Mouse (Mus musculus): ENCODE results near the gene Gm43951. TPM values are rescaled to one million over a fixed set of nuclear protein-coding genes. Genes with fewer than 3 reads are reported as not detected.

Gene Gm43951
- polyA plus RNA-seq, 1 experiment from 2014 or later, result 0.36 TPM

- Histone ChIP-seq H3K27ac (ENCODE audit: low read depth, low read length) (no peak overlapping the region), H3K4me2 (ENCODE audit: low read depth, low read length) (no peak overlapping the region), H3K27me3 (ENCODE audit: control insufficient read depth, insufficient read depth, low read length) (no peaks in the 10 kb centered on the region), H3K9me3 (ENCODE audit: control insufficient read depth, low read length) (no peaks in the 10 kb centered on the region), H3K4me3 (ENCODE audit: low read depth, low read length) (no peak overlapping the region), H3K36me3 (ENCODE audit: control insufficient read depth, insufficient read depth, low read length) (no peaks in the 10 kb centered on the region), H3K4me1 (ENCODE audit: control insufficient read depth, insufficient read depth, low read length) (peaks cover 4% of the 10 kb centered on the region; the same call in 1 of the 2 replicates), H3K9ac (replicated peaks; ENCODE audit: low read depth, low read length) (no peak overlapping the region)
- ATAC-seq (ENCODE audit: low read depth), result no peak
- WGBS, result 92% methylated on average over 6 of the region's 6 CpGs
Measured at GRCm38 (mm10) chr11:72226901-72227300, 20.3 kb upstream of the Gm43951 start.

GRCm38 (mm10) chr11:72226020-72226791 is 19.6 kb upstream of the Gm43951 start:
- Histone ChIP-seq H3K9me3 (ENCODE audit: control insufficient read depth, low read length) (no peaks in the 10 kb centered on the region), H3K4me1 (ENCODE audit: control insufficient read depth, insufficient read depth, low read length) (peaks cover 4% of the 10 kb centered on the region; the same call in 1 of the 2 replicates), H3K4me3 (ENCODE audit: low read depth, low read length) (no peak overlapping the region), H3K36me3 (ENCODE audit: control insufficient read depth, insufficient read depth, low read length) (no peaks in the 10 kb centered on the region), H3K4me2 (ENCODE audit: low read depth, low read length) (no peak overlapping the region), H3K27me3 (ENCODE audit: control insufficient read depth, insufficient read depth, low read length) (no peaks in the 10 kb centered on the region), H3K27ac (ENCODE audit: low read depth, low read length) (no peak overlapping the region), H3K9ac (replicated peaks; ENCODE audit: low read depth, low read length) (no peak overlapping the region)
- 29% methylated on average over 10 of the region's 10 CpGs for WGBS
- peak; percentile 11; the same call in 1 of the 2 replicates for ATAC-seq (ENCODE audit: low read depth)

GRCm38 (mm10) chr11:72224865-72225264 is 18.2 kb upstream of the Gm43951 start:
- WGBS, result 17% methylated on average over 5 of the region's 5 CpGs
- no peak overlapping the region for H3K4me3 ChIP-seq (ENCODE audit: low read depth, low read length)
- no peak overlapping the region for H3K4me2 ChIP-seq (ENCODE audit: low read depth, low read length)
- H3K27me3 ChIP-seq (ENCODE audit: control insufficient read depth, insufficient read depth, low read length), result no peaks in the 10 kb centered on the region
- peaks cover 4% of the 10 kb centered on the region; the same call in 1 of the 2 replicates for H3K4me1 ChIP-seq (ENCODE audit: control insufficient read depth, insufficient read depth, low read length)
- H3K36me3 ChIP-seq (ENCODE audit: control insufficient read depth, insufficient read depth, low read length), result no peaks in the 10 kb centered on the region
- H3K27ac ChIP-seq (ENCODE audit: low read depth, low read length), result no peak overlapping the region
- H3K9me3 ChIP-seq (ENCODE audit: control insufficient read depth, low read length), result no peaks in the 10 kb centered on the region
- ATAC-seq (ENCODE audit: low read depth), result peak; percentile 31; the same call in 1 of the 2 replicates
- H3K9ac ChIP-seq (replicated peaks; ENCODE audit: low read depth, low read length), result no peak overlapping the region

- H3K9me3 ChIP-seq (ENCODE audit: control insufficient read depth, low read length), result no peaks in the 10 kb centered on the region
- no peak for ATAC-seq (ENCODE audit: low read depth)
Measured at GRCm38 (mm10) chr11:72223414-72223813, 16.8 kb upstream of the Gm43951 start.

GRCm38 (mm10) chr11:72221278-72221677 is 14.6 kb upstream of the Gm43951 start:
- H3K27ac ChIP-seq (ENCODE audit: low read depth, low read length), result no peak overlapping the region
- H3K27me3 ChIP-seq (ENCODE audit: control insufficient read depth, insufficient read depth, low read length), result no peaks in the 10 kb centered on the region
- no peak for ATAC-seq (ENCODE audit: low read depth)
- no peaks in the 10 kb centered on the region for H3K9me3 ChIP-seq (ENCODE audit: control insufficient read depth, low read length)
- WGBS, result 17% methylated on average over 6 of the region's 6 CpGs
- H3K4me3 ChIP-seq (ENCODE audit: low read depth, low read length), result no peak overlapping the region
- no peaks in the 10 kb centered on the region for H3K36me3 ChIP-seq (ENCODE audit: control insufficient read depth, insufficient read depth, low read length)
- peaks cover 11% of the 10 kb centered on the region; the same call in 1 of the 2 replicates for H3K4me1 ChIP-seq (ENCODE audit: control insufficient read depth, insufficient read depth, low read length)
- no peak overlapping the region for H3K4me2 ChIP-seq (ENCODE audit: low read depth, low read length)
- H3K9ac ChIP-seq (replicated peaks; ENCODE audit: low read depth, low read length), result no peak overlapping the region

More at GRCm38 (mm10) chr11:72223414-72223813, 16.8 kb upstream of the Gm43951 start:
- Histone ChIP-seq H3K27ac (ENCODE audit: low read depth, low read length) (no peak overlapping the region), H3K27me3 (ENCODE audit: control insufficient read depth, insufficient read depth, low read length) (no peaks in the 10 kb centered on the region), H3K4me1 (ENCODE audit: control insufficient read depth, insufficient read depth, low read length) (peaks cover 4% of the 10 kb centered on the region; the same call in 1 of the 2 replicates), H3K36me3 (ENCODE audit: control insufficient read depth, insufficient read depth, low read length) (no peaks in the 10 kb centered on the region), H3K4me3 (ENCODE audit: low read depth, low read length) (no peak overlapping the region), H3K4me2 (ENCODE audit: low read depth, low read length) (no peak overlapping the region), H3K9ac (replicated peaks; ENCODE audit: low read depth, low read length) (no peak overlapping the region)
- 87% methylated on average over 4 of the region's 4 CpGs for WGBS

- Histone ChIP-seq H3K4me3 (ENCODE audit: low read depth, low read length) (no peak overlapping the region), H3K4me2 (ENCODE audit: low read depth, low read length) (peak overlapping the region; percentile 76; the same call in 1 of the 2 replicates)
- WGBS, result 88% methylated on average over 5 of the region's 5 CpGs
Measured at GRCm38 (mm10) chr11:72217116-72217515, 10.5 kb upstream of the Gm43951 start.

GRCm38 (mm10) chr11:72215410-72215797 is 8.8 kb upstream of the Gm43951 start, which contains the start of gene Med31:
Gene Med31, minus strand, starts transcription at chr11:72215592.
- no peaks in the 10 kb centered on the region for H3K9me3 ChIP-seq (ENCODE audit: control insufficient read depth, low read length)
- peaks cover 16% of the 10 kb centered on the region; the same call in 1 of the 2 replicates for H3K4me1 ChIP-seq (ENCODE audit: control insufficient read depth, insufficient read depth, low read length)
- H3K4me2 ChIP-seq (ENCODE audit: low read depth, low read length), result peak within 1 kb of the TSS; percentile 76
- 3% methylated on average over 29 of the region's 29 CpGs for WGBS
- H3K36me3 ChIP-seq (ENCODE audit: control insufficient read depth, insufficient read depth, low read length), result peaks cover 15% of the 10 kb centered on the region
- peak within 1 kb of the TSS; percentile 80 for H3K4me3 ChIP-seq (ENCODE audit: low read depth, low read length)
- peak within 1 kb of the TSS; percentile 90 for H3K27ac ChIP-seq (ENCODE audit: low read depth, low read length)
- H3K9ac ChIP-seq (replicated peaks; ENCODE audit: low read depth, low read length), result peak within 1 kb of the TSS; percentile 70
- H3K27me3 ChIP-seq (ENCODE audit: control insufficient read depth, insufficient read depth, low read length), result no peaks in the 10 kb centered on the region
- peak; percentile 88 for ATAC-seq (ENCODE audit: low read depth)

More at GRCm38 (mm10) chr11:72217116-72217515, 10.5 kb upstream of the Gm43951 start:
- 0 out of 2 replicates have a peak overlapping the region, but pooled peaks have one; percentile 11 for H3K9ac ChIP-seq (replicated peaks; ENCODE audit: low read depth, low read length)
- no peaks in the 10 kb centered on the region for H3K27me3 ChIP-seq (ENCODE audit: control insufficient read depth, insufficient read depth, low read length)
- H3K9me3 ChIP-seq (ENCODE audit: control insufficient read depth, low read length), result no peaks in the 10 kb centered on the region
- peaks cover 16% of the 10 kb centered on the region; the same call in 1 of the 2 replicates for H3K4me1 ChIP-seq (ENCODE audit: control insufficient read depth, insufficient read depth, low read length)
- no peak overlapping the region for H3K27ac ChIP-seq (ENCODE audit: low read depth, low read length)
- H3K36me3 ChIP-seq (ENCODE audit: control insufficient read depth, insufficient read depth, low read length), result 0 out of 2 replicates have a peak, but pooled peaks cover under 1% of the 10 kb centered on the region
- ATAC-seq (ENCODE audit: low read depth), result no peak

GRCm38 (mm10) chr11:72214591-72215409 is 8.2 kb upstream of the Gm43951 start:
- H3K9ac ChIP-seq (replicated peaks; ENCODE audit: low read depth, low read length), result peak overlapping the region; percentile 70
- H3K4me3 ChIP-seq (ENCODE audit: low read depth, low read length), result peak overlapping the region; percentile 80
- peaks cover 21% of the 10 kb centered on the region for H3K36me3 ChIP-seq (ENCODE audit: control insufficient read depth, insufficient read depth, low read length)
- H3K9me3 ChIP-seq (ENCODE audit: control insufficient read depth, low read length), result no peaks in the 10 kb centered on the region
- H3K27ac ChIP-seq (ENCODE audit: low read depth, low read length), result peak overlapping the region; percentile 90
- peak overlapping the region; percentile 76 for H3K4me2 ChIP-seq (ENCODE audit: low read depth, low read length)
- no peaks in the 10 kb centered on the region for H3K27me3 ChIP-seq (ENCODE audit: control insufficient read depth, insufficient read depth, low read length)
- peaks cover 16% of the 10 kb centered on the region; the same call in 1 of the 2 replicates for H3K4me1 ChIP-seq (ENCODE audit: control insufficient read depth, insufficient read depth, low read length)
- ATAC-seq (ENCODE audit: low read depth), result peak; percentile 97
- under 1% methylated on average over 51 of the region's 51 CpGs for WGBS

All from neural tube, embryonic 14.5 days (tissue).